In the genomic region with DNA sequence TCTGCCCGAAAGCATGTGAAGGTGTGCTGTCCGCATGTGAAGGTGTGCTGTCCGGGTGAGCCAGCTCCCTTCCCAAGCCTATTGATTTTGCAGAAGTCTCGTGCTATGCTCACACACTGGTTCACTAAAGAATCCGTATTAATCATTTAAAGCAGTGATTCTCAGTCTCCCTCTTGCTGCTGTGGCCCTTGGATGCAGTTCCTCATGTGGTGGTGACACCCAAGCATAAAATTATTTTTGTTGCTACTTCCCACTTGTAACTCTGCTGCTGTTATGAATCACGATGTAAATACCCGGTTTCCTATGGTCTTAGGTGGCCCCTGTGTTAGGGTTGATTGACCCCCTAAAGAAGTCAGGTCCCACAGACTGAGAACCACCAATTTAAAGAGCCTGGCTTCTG, we compare ENCODE assay signal across 17 mouse cellular contexts.
"Had no signal": no experiment of that assay in that cellular context is flagged by ENCODE, and none has a peak within 500 bp of the region (broad histone marks: within the 10 kb centered on the region; RNA-seq: fewer than 3 reads in every experiment).

No protein-coding gene starts in this region.

- ATAC-seq: midbrain, embryonic 16.5 days had no signal

- H3K27ac ChIP-seq: liver, embryonic 14.5 days; midbrain, embryonic 10.5 days; midbrain, embryonic 12.5 days; neural tube, embryonic 13.5 days; stomach, embryonic 15.5 days; stomach, postnatal 0 days had no signal

- H3K4me1 ChIP-seq: midbrain, embryonic 10.5 days; midbrain, embryonic 12.5 days; neural tube, embryonic 13.5 days; stomach, embryonic 15.5 days had no signal

- H3K4me2 ChIP-seq: lung, embryonic 14.5 days; midbrain, embryonic 12.5 days; neural tube, embryonic 13.5 days; stomach, embryonic 15.5 days had no signal

- H3K4me3 ChIP-seq: midbrain, embryonic 10.5 days; midbrain, embryonic 12.5 days; myocyte; neural tube, embryonic 13.5 days; stomach, embryonic 15.5 days had no signal

- H3K9ac ChIP-seq: liver, embryonic 14.5 days; lung, embryonic 14.5 days; midbrain, embryonic 12.5 days; neural tube, embryonic 13.5 days; stomach, embryonic 15.5 days had no signal

- H3K27me3 ChIP-seq: midbrain, embryonic 12.5 days; neural tube, embryonic 13.5 days; stomach, embryonic 15.5 days had no signal

- DNase-seq: lung, adult 18-20 months; lung, embryonic 14.5 days; lung, postnatal 10 days; lung, postnatal 4 days; midbrain, embryonic 14.5 days; right cerebral cortex, postnatal 14 days; thymus, adult 18-20 months; thymus, postnatal 25 days; thymus, postnatal 4 days had no signal

- H3K36me3 ChIP-seq: midbrain, embryonic 10.5 days; midbrain, embryonic 12.5 days; neural tube, embryonic 13.5 days; stomach, embryonic 15.5 days had no signal

- H3K9me3 ChIP-seq: midbrain, embryonic 10.5 days; midbrain, embryonic 12.5 days; neural tube, embryonic 13.5 days; stomach, embryonic 15.5 days had no signal
